Mouse (Mus musculus): ENCODE measurements at regions not wholly inside any gene's neighbourhood (a gene's known extent, or its start where the extent isn't known, plus 50 kb on each side); places are given as distances from the start of the nearest gene placed in this dataset.

- DNase-seq (ENCODE audit: extremely low spot score), result peak; percentile 65
Measured at GRCm38 (mm10) chr5:136619315-136620231, 52.3 kb upstream of the Cux1 start.

GRCm38 (mm10) chr5:136620234-136620633 lies 52.9 kb upstream of the Cux1 start:
- no peak for DNase-seq (ENCODE audit: extremely low spot score)

GRCm38 (mm10) chr5:136621336-136622125 lies 54.2 kb upstream of the Cux1 start:
- no peak for DNase-seq (ENCODE audit: extremely low spot score)

GRCm38 (mm10) chr5:136622152-136622551 lies 54.9 kb upstream of the Cux1 start:
- no peak for DNase-seq (ENCODE audit: extremely low spot score)

GRCm38 (mm10) chr5:136622721-136623542 lies 55.6 kb upstream of the Cux1 start:
- peak; percentile 85 for DNase-seq (ENCODE audit: extremely low spot score)

GRCm38 (mm10) chr5:136623791-136624190 lies 56.5 kb upstream of the Cux1 start:
- DNase-seq (ENCODE audit: extremely low spot score), result no peak

- DNase-seq (ENCODE audit: extremely low spot score), result no peak
Measured at GRCm38 (mm10) chr5:136625176-136625991, 58.1 kb upstream of the Cux1 start.

GRCm38 (mm10) chr5:136626142-136626771 lies 59.0 kb upstream of the Cux1 start:
- no peak for DNase-seq (ENCODE audit: extremely low spot score)

GRCm38 (mm10) chr5:136626891-136627290 lies 59.6 kb upstream of the Cux1 start:
- DNase-seq (ENCODE audit: extremely low spot score), result no peak

- DNase-seq (ENCODE audit: extremely low spot score), result no peak
Measured at GRCm38 (mm10) chr5:136627671-136628292, 60.5 kb upstream of the Cux1 start.

- no peak for DNase-seq (ENCODE audit: extremely low spot score)
Measured at GRCm38 (mm10) chr5:136628502-136628901, 61.2 kb upstream of the Cux1 start.

- no peak for DNase-seq (ENCODE audit: extremely low spot score)
Measured at GRCm38 (mm10) chr5:136632286-136632685, 60.7 kb upstream of the Myl10 start.

GRCm38 (mm10) chr5:136633901-136634300 lies 59.0 kb upstream of the Myl10 start:
- DNase-seq (ENCODE audit: extremely low spot score), result no peak

- DNase-seq (ENCODE audit: extremely low spot score), result no peak
Measured at GRCm38 (mm10) chr5:136635119-136635518, 57.8 kb upstream of the Myl10 start.

GRCm38 (mm10) chr5:136636476-136636875 lies 56.5 kb upstream of the Myl10 start:
- no peak for DNase-seq (ENCODE audit: extremely low spot score)

GRCm38 (mm10) chr5:136637872-136638271 lies 55.1 kb upstream of the Myl10 start:
- DNase-seq (ENCODE audit: extremely low spot score), result no peak

- DNase-seq (ENCODE audit: extremely low spot score), result no peak
Measured at GRCm38 (mm10) chr5:136640871-136641619, 51.9 kb upstream of the Myl10 start.

GRCm38 (mm10) chr5:136642208-136642607 lies 50.7 kb upstream of the Myl10 start:
- DNase-seq (ENCODE audit: extremely low spot score), result no peak
